Mouse (Mus musculus) heart, postnatal 36 days (tissue): Measurements from ENCODE around the gene Eno3. TPM values are rescaled to one million over a fixed set of nuclear protein-coding genes. Genes with fewer than 3 reads are reported as not detected.

ENCODE experiments used
- DNase-seq, 2 experiments: peaks; one replicate each; pipeline ENCODE4 v3.0.0; 2021 to 2022
- intact Hi-C: fragments of 180-260 bp; cut with DNase I; formaldehyde crosslinking; loops from one replicate; pipeline ENCODE4 v1.15.1; 2025
- total RNA-seq, 2 experiments: library from RNA; stranded (reverse); gene quantifications; 2 replicates each; pipeline ENCODE4 v1.2.3; 2021

Eno3 gene
- total RNA-seq, 2 experiments from 2014 or later, result 1,887 to 1,957 TPM

GRCm38 (mm10) chr11:70671333-70672047, 14.5 kb downstream of the Eno3 start:
- intact Hi-C loops, result loop anchor here (1.0 kb wide), 1 partner anchor 16 kb away; no protein-coding TSS in a partner anchor
- no peak for DNase-seq

GRCm38 (mm10) chr11:70674014-70674413, 17.0 kb downstream of the Eno3 start:
- DNase-seq, result no peak
- intact Hi-C loops, result no loop called here

- intact Hi-C loops, result no loop called here
- DNase-seq, result no peak
Measured at GRCm38 (mm10) chr11:70674501-70674900, 17.5 kb downstream of the Eno3 start.

DNA sequence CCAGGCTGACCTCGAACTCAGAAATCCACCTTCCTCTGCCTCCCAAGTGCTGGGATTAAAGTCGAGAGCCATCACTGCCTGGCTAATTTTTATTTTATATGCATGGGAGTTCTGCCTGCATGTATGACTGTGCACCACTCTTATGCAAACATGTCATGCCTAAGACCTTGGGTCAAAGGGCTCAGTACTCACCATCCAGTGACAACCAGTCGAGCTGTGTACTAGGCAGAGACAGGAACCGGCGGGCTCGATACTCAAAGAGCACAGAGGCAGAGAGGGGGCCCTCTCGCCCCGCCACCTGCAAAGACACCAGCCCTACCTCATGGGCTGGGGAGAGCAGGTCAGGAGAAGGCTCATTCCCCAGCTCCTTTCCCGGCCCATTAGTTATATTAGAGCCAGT, 21.1 kb downstream of the Eno3 start:
- no peak for DNase-seq
- intact Hi-C loops, result no loop called here

DNA sequence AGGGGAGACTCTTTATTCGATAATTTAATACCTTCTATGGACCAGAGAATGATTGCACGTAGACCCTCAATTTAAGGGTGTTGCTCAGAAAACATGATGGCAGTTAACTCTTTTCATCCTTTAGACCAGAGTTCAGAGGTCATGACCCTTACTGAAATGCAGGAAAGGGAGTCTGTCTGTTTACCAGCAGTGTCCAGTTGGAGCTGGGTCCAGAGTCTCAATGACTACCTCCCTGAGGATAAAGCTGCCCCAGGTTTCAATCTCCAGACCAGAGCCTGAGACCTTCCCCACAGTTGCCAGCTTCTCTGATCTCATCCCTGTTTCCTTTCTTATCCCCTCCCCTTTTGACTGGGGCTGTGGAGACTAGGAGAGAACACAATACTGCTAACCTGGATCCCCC, 21.6 kb downstream of the Eno3 start:
- intact Hi-C loops, result no loop called here
- DNase-seq, result no peak

GRCm38 (mm10) chr11:70679361-70679760, 22.4 kb downstream of the Eno3 start:
- no peak for DNase-seq
- intact Hi-C loops, result no loop called here

DNA sequence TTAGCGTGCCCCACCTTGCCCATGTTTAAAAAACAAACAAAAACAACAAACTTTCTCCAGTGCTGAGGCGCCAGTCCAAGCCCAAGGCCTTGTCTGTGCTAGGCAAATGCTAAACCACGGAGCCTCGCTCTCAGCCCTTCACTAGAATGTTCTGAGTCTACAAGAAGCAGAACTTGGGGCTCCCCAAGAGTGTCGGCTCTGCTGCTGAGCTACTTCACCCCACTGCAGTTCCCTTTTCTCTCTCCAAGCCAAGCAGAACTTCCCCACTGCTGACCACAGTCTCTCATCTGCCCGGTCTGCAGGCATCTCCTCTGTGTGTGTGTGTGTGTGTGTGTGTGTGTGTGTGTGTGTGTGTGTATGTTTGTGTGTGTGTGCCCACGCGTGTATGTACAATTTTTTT, 22.9 kb downstream of the Eno3 start:
- DNase-seq, result no peak
- intact Hi-C loops, result no loop called here

- intact Hi-C loops, result no loop called here
Measured at GRCm38 (mm10) chr11:70681170-70681569, 24.2 kb downstream of the Eno3 start.

GRCm38 (mm10) chr11:70681897-70682581, 25.0 kb downstream of the Eno3 start:
- no peak for DNase-seq
- intact Hi-C loops, result no loop called here

More at GRCm38 (mm10) chr11:70681170-70681569, 24.2 kb downstream of the Eno3 start:
- DNase-seq, result no peak

- intact Hi-C loops, result no loop called here
- no peak for DNase-seq
Measured at GRCm38 (mm10) chr11:70683640-70684039, 26.6 kb downstream of the Eno3 start.

DNA sequence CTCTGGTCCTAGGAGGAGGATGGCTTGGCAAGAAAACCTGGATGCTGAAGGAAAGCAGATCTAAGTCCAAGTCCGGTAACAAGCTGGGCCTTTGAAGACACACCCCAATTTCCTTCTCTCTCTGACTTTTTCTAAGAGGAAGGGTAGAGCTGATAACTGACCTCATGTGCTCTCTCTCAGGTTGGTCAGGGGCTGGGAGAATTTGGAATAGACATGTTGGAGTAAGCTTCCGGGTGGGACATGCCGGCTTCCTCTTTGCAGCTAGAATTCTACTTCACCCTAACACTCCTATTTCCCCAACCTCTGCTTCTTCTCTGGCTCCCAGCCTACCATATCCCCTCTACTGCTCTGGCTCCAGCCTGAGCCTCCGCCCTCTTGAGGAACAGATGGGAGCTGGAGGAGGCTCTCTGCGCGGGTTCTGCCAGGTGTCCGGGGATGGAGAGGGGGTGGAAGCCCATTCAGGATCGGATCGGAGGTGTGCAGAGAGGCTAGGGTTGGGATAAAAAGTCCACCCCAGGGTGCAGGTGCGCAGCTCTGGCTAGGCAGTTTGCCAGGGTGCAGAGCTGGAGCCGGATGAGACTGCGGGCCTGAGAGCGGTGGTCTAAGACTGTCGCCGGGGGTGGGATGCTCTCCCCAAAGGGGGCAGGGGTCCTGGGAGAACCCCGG, 30.0 kb downstream of the Eno3 start:
- intact Hi-C loops, result loop anchor here (1.0 to 5.0 kb wide), 2 partner anchors 16 to 70 kb away; no protein-coding TSS in a partner anchor
- peak; percentile 38 to 58 for DNase-seq

- intact Hi-C loops, result loop anchor here (1.0 to 5.0 kb wide), 2 partner anchors 16 to 70 kb away; no protein-coding TSS in a partner anchor
- peak; percentile 93 to 95 for DNase-seq
Measured at GRCm38 (mm10) chr11:70687601-70688199, 30.7 kb downstream of the Eno3 start, which contains the start of gene Camta2. Camta2 (minus strand) TSS chr11:70688105.

GRCm38 (mm10) chr11:70688372-70688771, 31.4 kb downstream of the Eno3 start:
- intact Hi-C loops, result loop anchor here (5.0 kb wide), 1 partner anchor 69 kb away; no protein-coding TSS in a partner anchor

DNA sequence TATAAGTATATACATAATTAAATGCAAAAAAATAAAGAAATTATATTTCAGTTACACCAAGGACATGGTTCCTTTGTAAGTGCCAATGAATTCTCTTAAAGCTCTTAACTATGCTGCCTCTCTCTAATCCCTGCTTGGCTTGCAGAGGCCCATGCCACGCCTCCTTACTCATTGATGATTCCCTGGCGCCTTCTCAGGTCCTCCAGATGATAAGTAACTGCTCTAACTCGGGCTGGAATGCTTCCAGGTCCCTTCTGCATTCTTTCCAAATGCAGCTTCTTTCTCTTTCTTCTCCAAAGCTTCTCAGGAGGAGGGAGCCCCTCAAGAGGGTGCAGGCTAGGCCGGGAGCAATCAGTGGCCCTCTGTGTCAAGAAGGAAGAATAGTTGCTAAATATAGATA, 32.6 kb downstream of the Eno3 start:
- no peak for DNase-seq
- intact Hi-C loops, result loop anchor here (5.0 kb wide), 1 partner anchor 68 kb away; no protein-coding TSS in a partner anchor

More at GRCm38 (mm10) chr11:70688372-70688771, 31.4 kb downstream of the Eno3 start:
- no peak for DNase-seq

GRCm38 (mm10) chr11:70693504-70693903, 36.5 kb downstream of the Eno3 start:
- intact Hi-C loops, result no loop called here
- no peak for DNase-seq

DNA sequence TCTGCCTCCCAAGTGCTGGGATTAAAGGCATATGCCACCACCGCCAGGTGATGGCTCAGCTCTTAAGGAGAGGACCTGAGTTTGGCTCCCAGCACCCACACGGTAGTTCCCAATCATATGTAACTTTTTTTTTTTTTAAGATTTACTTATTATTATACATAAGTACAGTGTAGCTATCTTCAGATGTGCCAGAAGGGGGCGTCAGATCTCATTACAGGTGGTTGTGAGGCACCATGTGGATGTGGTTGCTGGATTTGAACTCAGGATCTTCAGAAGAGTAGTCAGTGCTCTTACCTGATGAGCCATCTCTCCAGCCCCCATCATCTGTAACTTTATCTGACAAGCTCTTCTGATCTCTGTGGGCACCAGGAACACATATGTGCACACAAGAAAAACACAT, 40.4 kb downstream of the Eno3 start:
- no peak for DNase-seq
- intact Hi-C loops, result no loop called here

DNA sequence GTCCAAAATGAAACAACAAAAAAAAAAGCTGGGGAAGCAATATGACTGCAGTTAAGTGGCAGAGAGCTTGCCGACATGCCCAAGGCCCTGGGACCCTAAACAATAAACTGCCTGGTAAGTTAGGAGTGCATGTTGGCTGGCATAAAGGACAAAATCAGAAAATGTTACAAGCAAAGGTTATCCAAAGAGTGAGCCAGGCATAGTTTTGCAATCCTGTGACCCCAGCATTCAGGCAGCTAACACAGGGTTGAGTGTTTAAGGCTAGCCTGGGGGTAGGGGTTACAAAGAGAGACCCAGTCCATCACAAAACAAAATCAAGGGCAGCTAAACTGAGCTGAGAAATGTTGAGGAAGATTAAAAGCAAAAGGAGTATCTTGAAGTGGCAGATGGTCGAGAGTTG, 42.0 kb downstream of the Eno3 start:
- intact Hi-C loops, result no loop called here
- DNase-seq, result no peak

DNA sequence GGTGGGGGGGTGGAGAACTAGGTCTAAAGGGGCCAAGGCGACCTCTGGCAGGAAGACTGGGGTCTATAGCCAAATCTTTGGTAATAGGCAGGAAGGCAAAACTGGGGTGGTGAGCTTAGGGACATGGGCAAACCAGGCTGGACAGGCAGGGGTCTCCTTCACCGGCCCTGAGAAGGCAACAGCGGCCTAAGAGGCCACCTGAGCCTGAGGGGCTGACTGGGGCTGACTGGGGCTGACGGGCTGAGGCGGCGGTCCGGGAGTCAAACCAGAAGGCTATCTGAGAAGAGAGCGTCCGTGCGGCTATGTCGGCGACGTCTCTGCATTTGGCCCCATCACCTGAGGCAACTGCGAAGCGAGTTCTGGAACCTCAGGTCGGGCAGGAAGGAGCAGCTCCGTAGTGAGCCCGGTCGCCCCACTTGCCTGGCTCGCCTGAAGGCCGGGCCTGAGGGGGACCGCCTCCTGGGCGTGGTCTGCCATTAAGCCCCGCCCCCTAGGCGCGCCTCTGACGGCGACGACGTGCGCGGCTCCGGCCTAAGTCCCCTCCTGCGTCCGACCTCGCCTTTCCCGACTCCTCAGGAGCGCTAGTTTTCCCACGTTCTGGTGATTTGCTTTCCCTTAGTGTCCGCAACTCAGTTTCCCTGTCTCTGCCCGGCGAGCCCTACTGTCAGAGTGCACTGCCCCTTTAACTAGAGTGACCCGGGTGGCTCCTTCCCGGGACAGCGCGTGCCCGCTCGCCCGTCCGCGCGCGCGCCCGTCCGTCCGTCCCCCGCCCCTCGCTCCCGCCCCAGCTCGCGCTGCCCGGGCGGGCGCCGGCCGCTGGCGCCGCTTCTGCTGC, 42.9 kb downstream of the Eno3 start, which contains the start of the genes Inca1 and Kif1c:
Gene Inca1 (minus strand): TSS at position 434 of the 835 bp plus-strand sequence.
Gene Kif1c (plus strand): TSS at position 827 of the 835 bp plus-strand sequence.
- intact Hi-C loops, result loop anchor here (2.0 kb wide), 1 partner anchor 45 kb away; the partner anchor contains the start of gene Pfn1
- DNase-seq, result peak; percentile 98 to 99

GRCm38 (mm10) chr11:70700613-70701012, 43.6 kb downstream of the Eno3 start:
- DNase-seq, result peak; percentile 78 to 88
- intact Hi-C loops, result loop anchor here (2.0 kb wide), 1 partner anchor 46 kb away; the partner anchor contains the start of gene Pfn1
